Mouse (Mus musculus) myocyte (in vitro differentiated cells): ENCODE measurements around the gene Fam227b. TPM values are rescaled to one million over a fixed set of nuclear protein-coding genes. Genes with fewer than 3 reads are reported as not detected.

ENCODE experiments used
- H3K27me3 ChIP-seq: one replicate; pipeline ENCODE4 v1.6.1; 2011; ENCODE audit not compliant: control insufficient read depth, insufficient read depth, insufficient read length
- H3K36me3 ChIP-seq: one replicate; pipeline ENCODE4 v1.6.1; 2011; ENCODE audit not compliant: control insufficient read depth, insufficient read depth
- H3K4me2 ChIP-seq: one replicate; pipeline ENCODE4 v1.6.1; 2011; ENCODE audit warnings: low read depth, control low read depth
- H3K4me3 ChIP-seq: one replicate; pipeline ENCODE4 v1.5.1; 2011; ENCODE audit warnings: mild to moderate bottlenecking, control low read depth, moderate library complexity
- H3K79me2 ChIP-seq: one replicate; pipeline ENCODE4 v1.6.1; 2011; ENCODE audit not compliant: control insufficient read depth, insufficient read depth
- H3ac ChIP-seq: one replicate; pipeline ENCODE4 v1.6.1; 2011; ENCODE audit not compliant: control insufficient read depth, insufficient read length
- CEBPB ChIP-seq: IDR thresholded peaks from 2 replicates; pipeline ENCODE4 v1.6.1; 2011; ENCODE audit warnings: mild to moderate bottlenecking, moderate library complexity; ENCODE audit not compliant: poor library complexity, insufficient read depth, severe bottlenecking
- E2F4 ChIP-seq: IDR thresholded peaks from one replicate; pipeline ENCODE4 v1.6.1; 2011; ENCODE audit warnings: mild to moderate bottlenecking, control low read depth, moderate library complexity; ENCODE audit not compliant: insufficient read depth
- MAX ChIP-seq: IDR thresholded peaks from one replicate; pipeline ENCODE4 v1.6.1; 2011; ENCODE audit warnings: low read depth, mild to moderate bottlenecking, control low read depth
- MYOD1 ChIP-seq, 3 experiments: IDR thresholded peaks; one replicate each; pipeline ENCODE4 v1.6.1; 2011; ENCODE audit warnings: control low read depth in 2 of 3, low read depth in 2 of 3, mild to moderate bottlenecking in 2 of 3, moderate library complexity in 1 of 3; ENCODE audit not compliant: insufficient read length in 2 of 3, control insufficient read depth in 1 of 3
- MYOG ChIP-seq, 3 experiments: IDR thresholded peaks; one replicate each; pipeline ENCODE4 v1.6.1; 2011; ENCODE audit warnings: control low read depth in 2 of 3, low read depth in 2 of 3, mild to moderate bottlenecking in 2 of 3; ENCODE audit not compliant: insufficient read length in 2 of 3, control insufficient read depth in 1 of 3, insufficient read depth in 1 of 3
- POLR2A ChIP-seq: IDR thresholded peaks from one replicate; pipeline ENCODE4 v1.6.1; 2011; ENCODE audit warnings: low read depth, mild to moderate bottlenecking, control low read depth, moderate library complexity; ENCODE audit not compliant: insufficient read length
- POLR2AphosphoS2 ChIP-seq: IDR thresholded peaks from one replicate; pipeline ENCODE4 v1.6.1; 2011; ENCODE audit warnings: low read depth, control low read depth; ENCODE audit not compliant: insufficient read length
- REST ChIP-seq: IDR thresholded peaks from one replicate; pipeline ENCODE4 v1.6.1; 2011; ENCODE audit warnings: mild to moderate bottlenecking, control low read depth, moderate library complexity; ENCODE audit not compliant: insufficient read depth, insufficient read length
- SRF ChIP-seq: IDR thresholded peaks from one replicate; pipeline ENCODE4 v1.6.1; 2011; ENCODE audit warnings: low read depth; ENCODE audit not compliant: control insufficient read depth, insufficient read length
- TCF12 ChIP-seq: IDR thresholded peaks from one replicate; pipeline ENCODE4 v1.6.1; 2011; ENCODE audit warnings: mild to moderate bottlenecking, control low read depth; ENCODE audit not compliant: poor library complexity, insufficient read depth, severe bottlenecking
- TCF3 ChIP-seq: IDR thresholded peaks from one replicate; pipeline ENCODE4 v1.6.1; 2011; ENCODE audit warnings: low read depth, control low read depth; ENCODE audit not compliant: insufficient read length
- USF1 ChIP-seq: IDR thresholded peaks from one replicate; pipeline ENCODE4 v1.6.1; 2011; ENCODE audit warnings: low read depth, mild to moderate bottlenecking, control low read depth, moderate library complexity
- polyA plus RNA-seq: library from polyadenylated mRNA; unstranded; fragments of >200 nt; fragmentation: generic; extraction: Trizol; gene quantifications from one replicate; pipeline ENCODE4 v1.2.1, GENCODE M21; 2012; ENCODE audit warnings: missing spikeins

The Fam227b gene
- polyA plus RNA-seq, 1 experiment, result not detected

DNA sequence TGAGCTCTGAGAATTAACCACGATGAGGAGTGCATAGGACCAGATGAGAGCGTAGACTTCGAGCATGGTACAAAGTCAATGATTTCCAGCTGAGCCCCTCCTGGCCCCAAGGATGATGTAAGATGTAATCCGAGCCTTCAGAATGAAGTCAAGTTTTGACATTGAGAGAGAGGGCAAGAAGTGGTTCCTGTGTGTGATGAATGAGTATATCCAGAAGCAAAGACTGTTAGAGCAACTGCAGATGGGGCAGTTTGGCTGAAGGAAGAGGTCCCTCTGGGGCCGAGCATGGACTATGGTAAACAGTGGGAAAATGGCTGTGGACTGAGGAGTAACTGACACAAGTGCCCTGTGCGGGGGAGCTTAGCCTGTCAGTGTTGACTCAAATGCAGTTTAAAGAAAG lies 178.6 kb downstream of the Fam227b start:
- Histone ChIP-seq H3K4me2 (no peak overlapping the region), H3K4me3 (no peak overlapping the region), H3K27me3 (no peaks in the 10 kb centered on the region), H3K36me3 (no peaks in the 10 kb centered on the region), H3ac (no peak overlapping the region), H3K79me2 (no peaks in the 10 kb centered on the region)
- TF ChIP-seq MYOD1 (IDR thresholded peaks at IDR 0.05; ENCODE audit: control insufficient read depth in 1 of 3, insufficient read length in 2 of 3, low read depth in 2 of 3), result no peak
- TF ChIP-seq REST, result no peak
- no peak for TF ChIP-seq CEBPB
- no peak for TF ChIP-seq TCF12
- no peak for TF ChIP-seq MAX
- TF ChIP-seq USF1, result no peak
- TF ChIP-seq POLR2A, result no peak
- no peak for TF ChIP-seq MYOG (IDR thresholded peaks at IDR 0.05; ENCODE audit: control insufficient read depth in 1 of 3, insufficient read depth in 1 of 3, insufficient read length in 2 of 3, low read depth in 2 of 3)
- no peak for TF ChIP-seq TCF3
- TF ChIP-seq POLR2AphosphoS2, result no peak
- TF ChIP-seq E2F4, result no peak
- TF ChIP-seq SRF, result no peak

DNA sequence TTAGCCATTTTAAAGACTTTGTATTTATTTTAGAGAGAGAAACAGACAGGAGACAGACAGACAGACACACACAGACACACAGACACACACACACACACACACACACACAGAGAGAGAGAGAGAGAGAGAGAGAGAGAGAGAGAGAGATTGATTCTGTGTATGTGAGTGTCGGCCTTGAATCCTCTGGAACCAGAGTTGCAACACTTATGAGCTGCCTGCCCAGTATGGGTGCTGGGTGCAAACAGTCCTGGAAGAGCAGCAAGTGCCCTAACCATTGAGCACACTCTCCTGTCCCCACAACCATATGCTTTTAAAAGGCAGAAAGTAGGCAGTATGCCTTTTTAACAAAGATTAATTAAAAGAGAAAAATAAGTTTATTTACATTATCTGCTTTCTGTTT lies 183.0 kb downstream of the Fam227b start:
- Histone ChIP-seq H3K4me3 (no peak overlapping the region), H3K79me2 (no peaks in the 10 kb centered on the region), H3ac (no peak overlapping the region), H3K27me3 (no peaks in the 10 kb centered on the region), H3K4me2 (no peak overlapping the region), H3K36me3 (no peaks in the 10 kb centered on the region)
- TF ChIP-seq POLR2A, result no peak
- TF ChIP-seq CEBPB, result no peak

DNA sequence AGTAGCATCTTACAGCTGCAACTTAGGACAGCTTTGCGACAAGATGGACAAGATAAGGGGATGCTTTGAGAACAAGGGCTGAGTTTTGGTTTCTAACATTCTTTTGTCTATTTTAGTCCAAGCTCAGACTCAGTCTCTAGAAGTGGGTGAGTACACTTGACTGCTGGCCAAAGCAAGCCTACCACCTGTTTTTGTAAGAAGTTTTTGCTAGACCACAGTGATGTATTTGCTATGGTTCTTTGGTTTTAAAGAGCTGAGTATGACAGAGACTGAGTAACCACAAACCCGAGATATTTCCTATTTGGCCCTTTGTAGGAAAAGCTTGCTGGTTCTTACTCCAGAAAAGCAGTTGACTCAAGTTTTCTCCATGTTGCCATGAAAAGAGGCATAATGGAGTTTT lies 203.6 kb downstream of the Fam227b start:
- Histone ChIP-seq H3K4me3 (no peak overlapping the region), H3K79me2 (no peaks in the 10 kb centered on the region), H3K27me3 (no peaks in the 10 kb centered on the region), H3K36me3 (no peaks in the 10 kb centered on the region), H3ac (no peak overlapping the region), H3K4me2 (peak overlapping the region; percentile 40)
- TF ChIP-seq REST (no peak), TCF3 (no peak), SRF (no peak), MYOD1 (IDR thresholded peaks at IDR 0.05; ENCODE audit: control insufficient read depth in 1 of 3, insufficient read length in 2 of 3, low read depth in 2 of 3) (no peak)

DNA sequence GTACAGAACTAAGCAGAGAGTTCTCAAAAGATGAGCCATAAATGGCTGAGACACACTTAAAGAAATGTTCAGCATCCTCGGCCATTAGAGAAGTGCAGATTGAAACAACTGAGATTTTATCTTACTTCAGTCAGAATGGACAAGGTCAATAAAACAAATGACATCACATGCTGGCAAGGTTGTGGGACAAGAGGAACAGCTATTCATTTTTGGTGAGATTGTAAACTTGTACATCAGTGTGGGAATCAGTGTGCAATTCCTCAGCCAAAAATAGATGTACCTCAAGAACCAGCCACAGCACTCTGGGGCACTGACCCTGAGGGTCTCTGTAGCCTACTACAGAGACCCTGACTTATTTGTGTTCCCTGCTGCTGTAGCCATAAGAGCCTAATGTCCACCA lies 208.5 kb downstream of the Fam227b start:
- Histone ChIP-seq H3ac (no peak overlapping the region), H3K4me3 (no peak overlapping the region), H3K4me2 (no peak overlapping the region), H3K27me3 (no peaks in the 10 kb centered on the region), H3K36me3 (no peaks in the 10 kb centered on the region), H3K79me2 (no peaks in the 10 kb centered on the region)
- no peak for TF ChIP-seq TCF12
- no peak for TF ChIP-seq MAX
- no peak for TF ChIP-seq POLR2A
- no peak for TF ChIP-seq E2F4
- no peak for TF ChIP-seq MYOG (IDR thresholded peaks at IDR 0.05; ENCODE audit: control insufficient read depth in 1 of 3, insufficient read depth in 1 of 3, insufficient read length in 2 of 3, low read depth in 2 of 3)
- TF ChIP-seq POLR2AphosphoS2, result no peak
- TF ChIP-seq USF1, result no peak
- no peak for TF ChIP-seq TCF3
- TF ChIP-seq MYOD1 (IDR thresholded peaks at IDR 0.05; ENCODE audit: control insufficient read depth in 1 of 3, insufficient read length in 2 of 3, low read depth in 2 of 3), result no peak
- TF ChIP-seq SRF, result no peak
- no peak for TF ChIP-seq CEBPB
- TF ChIP-seq REST, result no peak

- Histone ChIP-seq H3K79me2 (no peaks in the 10 kb centered on the region), H3K27me3 (no peaks in the 10 kb centered on the region), H3K4me2 (peak overlapping the region; percentile 41), H3K36me3 (no peaks in the 10 kb centered on the region), H3ac (no peak overlapping the region), H3K4me3 (no peak overlapping the region)
- TF ChIP-seq USF1 (peak; percentile 63), CEBPB (0 out of 2 replicates have a peak, but pooled peaks have one; percentile 17), SRF (no peak)
Observed at GRCm38 (mm10) chr2:125941111-125941785, 210.6 kb downstream of the Fam227b start.
